Mouse (Mus musculus) heart, adult 2 months (tissue): ENCODE results near the gene Grrp1. TPM values are rescaled to one million over a fixed set of nuclear protein-coding genes. Genes with fewer than 3 reads are reported as not detected.

ENCODE experiments used
- DNase-seq, 2 experiments: peaks; one replicate each; pipeline ENCODE4 v3.0.0; 2021
- H3K27ac ChIP-seq: fragments of 200-600 bp; 2 replicates; pipeline ENCODE4 v1.8.1; 2022
- H3K27me3 ChIP-seq: fragments of 200-500 bp; 2 replicates; pipeline ENCODE4 v1.6.1; 2012; ENCODE audit warnings: mild to moderate bottlenecking, low read length, inconsistent platforms, mixed read lengths; ENCODE audit not compliant: control insufficient read depth, insufficient read depth
- H3K36me3 ChIP-seq: fragments of 200-500 bp; 2 replicates; pipeline ENCODE4 v1.6.1; 2012; ENCODE audit warnings: low read length, inconsistent platforms; ENCODE audit not compliant: control insufficient read depth, insufficient read depth
- H3K4me1 ChIP-seq: fragments of 200-500 bp; 2 replicates; pipeline ENCODE4 v1.6.1; 2011; ENCODE audit warnings: low read length; ENCODE audit not compliant: control insufficient read depth, insufficient read depth
- H3K4me3 ChIP-seq: fragments of 200-600 bp; 2 replicates; pipeline ENCODE4 v1.8.1; 2022
- H3K79me2 ChIP-seq: fragments of 200-500 bp; replicated peaks from 2 replicates; pipeline ENCODE4 v1.6.1; 2012; ENCODE audit warnings: mild to moderate bottlenecking, inconsistent platforms, low read length, moderate library complexity, mixed read lengths; ENCODE audit not compliant: control insufficient read depth, insufficient read depth
- H3K9ac ChIP-seq: fragments of 200-500 bp; 2 replicates; pipeline ENCODE4 v1.6.1; 2012; ENCODE audit warnings: low read depth, mild to moderate bottlenecking, control low read depth, inconsistent platforms, low read length, mixed read lengths
- CTCF ChIP-seq: fragments of 200-600 bp; IDR thresholded peaks from 2 replicates; pipeline ENCODE4 v1.8.1; 2022; ENCODE audit warnings: antibody characterized with exemption, mild to moderate bottlenecking, moderate library complexity
- EP300 ChIP-seq: fragments of 200-500 bp; IDR thresholded peaks from 2 replicates; pipeline ENCODE4 v1.6.1; 2011; ENCODE audit warnings: low read depth, low read length, control low read depth; ENCODE audit not compliant: insufficient read depth
- POLR2A ChIP-seq: fragments of 200-500 bp; IDR thresholded peaks from 2 replicates; pipeline ENCODE4 v1.6.1; 2011; ENCODE audit warnings: mild to moderate bottlenecking, low read depth, low read length, control low read depth; ENCODE audit not compliant: insufficient read depth
- whole genome bisulfite sequencing: fragments of 180-500 bp; shearing (Covaris S2); methylation state at CpG from one replicate; pipeline ENCODE4 v1.1.7; 2018; 5-methylcytosine and 5-hydroxymethylcytosine counted together
- intact Hi-C: fragments of 180-260 bp; cut with DNase I; formaldehyde crosslinking; loops from one replicate; pipeline ENCODE4 v1.15.1; 2025
- long read RNA-seq: library from polyadenylated mRNA; stranded (forward); transcript quantifications from one replicate; pipeline ENCODE4 v2.0.0, GENCODE M21; 2021
- polyA plus RNA-seq: library from polyadenylated mRNA; depleted of rRNA; stranded (reverse); fragments of >200 nt; gene quantifications from 2 replicates; pipeline ENCODE4 v1.2.3, GENCODE M21; 2012; rRNA removed
- total RNA-seq, 2 experiments: library from RNA; stranded (reverse); gene quantifications; 2 replicates each; pipeline ENCODE4 v1.2.3; 2021

Gene Grrp1
- total RNA-seq (1 to 10 TPM; 5.2 to 5.7 TPM), polyA plus RNA-seq (10.0 and 11.0 TPM in 2 replicates)
- long read RNA-seq, transcript Grrp1-201 (2 exons, 1,226 nt), result major isoform, 6 of 10 reads
- long read RNA-seq, partial matches to known transcripts, result 0 of 10 reads
- long read RNA-seq, other reads (novel, unspliced or antisense), result 4 of 10 reads

GRCm38 (mm10) chr4:134253722-134254324 is at the start of gene Grrp1:
Gene Grrp1 (minus strand): TSS chr4:134254106.
- intact Hi-C loops, result no loop called here
- peak within 1 kb of the TSS; percentile 80 for H3K9ac ChIP-seq
- peak within 1 kb of the TSS; percentile 56 for H3K4me3 ChIP-seq
- H3K27me3 ChIP-seq, result no peaks in the 10 kb centered on the region
- 7% methylated on average over 13 of the region's 13 CpGs for WGBS
- peaks cover 7% of the 10 kb centered on the region for H3K4me1 ChIP-seq
- no peaks in the 10 kb centered on the region for H3K79me2 ChIP-seq
- TF ChIP-seq POLR2A, result peak; percentile 93
- TF ChIP-seq EP300, result peak; percentile 74
- TF ChIP-seq CTCF, result no peak
- peak; percentile 55 to 63 for DNase-seq
- H3K36me3 ChIP-seq, result no peaks in the 10 kb centered on the region
- H3K27ac ChIP-seq, result peak within 1 kb of the TSS; percentile 92

GRCm38 (mm10) chr4:134302084-134302483 is 48.2 kb upstream of the Grrp1 start:
- Histone ChIP-seq H3K4me3 (no peak overlapping the region), H3K9ac (no peak overlapping the region), H3K4me1 (no peaks in the 10 kb centered on the region), H3K36me3 (no peaks in the 10 kb centered on the region), H3K27ac (peak overlapping the region; percentile 63), H3K79me2 (no peaks in the 10 kb centered on the region), H3K27me3 (no peaks in the 10 kb centered on the region)
- no peak for DNase-seq
- intact Hi-C loops, result no loop called here
- WGBS, result 58% methylated on average over 5 of the region's 5 CpGs
- TF ChIP-seq EP300 (no peak), CTCF (no peak), POLR2A (no peak)

GRCm38 (mm10) chr4:134300316-134300715 is 46.4 kb upstream of the Grrp1 start:
- peak; percentile 92 for TF ChIP-seq EP300
- TF ChIP-seq CTCF, result no peak
- peak; percentile 18; the same call in 1 of the 2 replicates for TF ChIP-seq POLR2A
- Histone ChIP-seq H3K79me2 (no peaks in the 10 kb centered on the region), H3K4me1 (no peaks in the 10 kb centered on the region), H3K4me3 (no peak overlapping the region), H3K36me3 (no peaks in the 10 kb centered on the region), H3K27me3 (no peaks in the 10 kb centered on the region), H3K27ac (peak overlapping the region; percentile 91), H3K9ac (no peak overlapping the region)
- peak; percentile 68 to 88 for DNase-seq
- 42% methylated on average over 9 of the region's 9 CpGs for WGBS
- intact Hi-C loops, result loop anchor here (2.0 kb wide), 1 partner anchor 14 kb away; the partner anchor contains the start of gene Trim63

DNA sequence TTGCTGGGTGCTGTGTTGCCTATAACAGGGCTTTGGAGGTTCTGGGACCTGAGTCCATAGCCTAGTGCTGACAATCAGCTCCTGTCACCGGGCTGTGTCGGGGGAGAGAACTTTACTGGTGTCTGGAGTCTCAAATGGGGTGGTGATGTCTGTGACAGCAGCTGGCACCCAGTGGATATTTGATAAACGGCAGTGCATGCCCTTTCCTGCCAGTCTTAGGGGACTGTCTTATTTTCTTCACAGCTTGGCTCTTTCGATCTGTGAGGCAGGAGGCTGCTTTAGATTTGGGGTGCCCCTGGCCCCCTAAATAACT is 45.5 kb upstream of the Grrp1 start:
- Histone ChIP-seq H3K9ac (peak overlapping the region; percentile 46; the same call in 1 of the 2 replicates), H3K4me1 (no peaks in the 10 kb centered on the region), H3K79me2 (no peaks in the 10 kb centered on the region), H3K4me3 (peak overlapping the region; percentile 10; the same call in 1 of the 2 replicates), H3K27ac (peak overlapping the region; percentile 91), H3K27me3 (no peaks in the 10 kb centered on the region), H3K36me3 (no peaks in the 10 kb centered on the region)
- DNase-seq, result peak in 1 of 2 experiments; percentile 64
- intact Hi-C loops, result no loop called here
- peak; percentile 70 for TF ChIP-seq EP300
- 0 out of 2 replicates have a peak, but pooled peaks have one; percentile 36 for TF ChIP-seq POLR2A
- TF ChIP-seq CTCF, result no peak
- WGBS, result 39% methylated on average over 4 of the region's 4 CpGs

DNA sequence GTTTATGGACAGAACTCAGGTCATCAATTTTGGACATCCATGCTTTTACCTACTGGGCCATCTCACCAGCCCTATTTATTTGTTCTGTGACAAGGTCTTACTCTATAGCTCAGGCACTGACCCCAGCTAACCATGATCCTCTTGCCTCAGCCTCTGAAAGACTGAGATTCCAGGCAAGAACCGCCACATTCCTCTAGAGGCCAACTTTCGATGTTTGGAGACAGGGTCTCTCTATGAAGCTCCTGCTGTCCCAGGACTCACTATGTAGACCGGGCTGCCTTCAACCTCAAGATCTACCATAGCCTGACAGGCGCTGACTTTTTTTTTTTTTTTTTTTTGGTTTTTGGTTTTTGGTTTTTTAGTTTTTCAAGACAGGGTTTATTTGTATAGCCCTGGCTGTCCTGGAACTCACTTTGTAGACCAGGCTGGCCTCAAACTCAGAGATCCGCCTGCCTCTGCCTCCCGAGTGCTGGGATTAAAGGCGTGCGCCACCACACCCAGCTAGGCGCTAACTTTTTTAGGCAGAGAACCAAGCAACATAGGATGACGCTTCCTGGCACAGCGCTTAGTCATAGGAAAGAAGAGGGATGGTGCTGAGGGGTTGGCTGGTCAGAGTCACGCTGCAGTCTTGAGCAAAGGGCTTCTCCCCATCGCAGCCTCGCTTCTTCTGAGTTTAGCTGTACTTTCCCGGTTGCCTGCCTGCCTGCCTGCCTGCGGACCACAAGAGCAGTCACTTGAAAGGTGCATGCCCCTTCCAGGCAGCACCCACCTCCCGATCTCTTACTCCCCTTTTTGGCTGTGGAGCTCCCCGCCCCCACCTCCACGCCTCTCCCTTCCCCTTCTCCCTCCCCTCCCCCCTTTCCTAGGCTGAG is 45.0 kb upstream of the Grrp1 start:
- 50% methylated on average over 19 of the region's 19 CpGs for WGBS
- H3K27me3 ChIP-seq, result no peaks in the 10 kb centered on the region
- H3K27ac ChIP-seq, result peak overlapping the region; percentile 91
- no peaks in the 10 kb centered on the region for H3K36me3 ChIP-seq
- no peaks in the 10 kb centered on the region for H3K79me2 ChIP-seq
- H3K4me1 ChIP-seq, result no peaks in the 10 kb centered on the region
- no peak for DNase-seq
- peak overlapping the region; percentile 46 for H3K9ac ChIP-seq
- intact Hi-C loops, result no loop called here
- H3K4me3 ChIP-seq, result no peak overlapping the region
- TF ChIP-seq CTCF (no peak), POLR2A (no peak), EP300 (no peak)

DNA sequence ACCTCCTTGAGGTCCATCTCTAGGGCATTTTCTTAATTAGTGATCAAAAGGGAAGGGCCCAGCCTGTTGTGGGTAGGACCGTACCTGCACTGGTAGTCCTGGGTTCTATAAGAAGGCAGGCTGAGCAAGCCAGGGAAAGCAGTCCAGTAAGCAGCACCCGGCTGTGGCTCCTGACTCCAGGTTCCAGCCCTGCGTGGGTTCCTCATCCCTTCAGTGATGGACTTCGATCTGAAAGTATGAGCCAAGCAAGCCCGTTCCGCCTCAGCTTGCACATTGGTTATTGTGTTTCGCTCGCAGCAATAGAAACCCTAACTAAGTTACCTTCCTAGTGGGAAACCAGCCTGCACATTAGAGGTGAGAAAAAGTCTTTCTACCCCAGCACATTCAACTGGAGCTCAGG is 43.5 kb upstream of the Grrp1 start:
- Histone ChIP-seq H3K27ac (no peak overlapping the region), H3K79me2 (no peaks in the 10 kb centered on the region), H3K27me3 (no peaks in the 10 kb centered on the region), H3K9ac (no peak overlapping the region), H3K36me3 (no peaks in the 10 kb centered on the region), H3K4me3 (no peak overlapping the region), H3K4me1 (no peaks in the 10 kb centered on the region)
- DNase-seq, result no peak
- WGBS, result 93% methylated on average over 8 of the region's 8 CpGs
- TF ChIP-seq POLR2A (no peak), EP300 (no peak), CTCF (no peak)
- intact Hi-C loops, result no loop called here
